Mouse (Mus musculus) midbrain, embryonic 15.5 days (tissue): ENCODE results near the gene Krtap9-5. TPM values are rescaled to one million over a fixed set of nuclear protein-coding genes. Genes with fewer than 3 reads are reported as not detected.

Experiments
- ATAC-seq: fragments of 200-750 bp; cut with Nextera tagmentation; replicated peaks from 2 replicates; pipeline ENCODE4 v1.8.0; 2017; ENCODE audit warnings: moderate TSS enrichment
- H3K27ac ChIP-seq: fragments of 300-500 bp; sonication (generic); 2 replicates; pipeline ENCODE4 v1.5.1; 2015; ENCODE audit warnings: mild to moderate bottlenecking, inconsistent platforms
- H3K27me3 ChIP-seq: fragments of 300-500 bp; sonication (generic); replicated peaks from 2 replicates; pipeline ENCODE4 v1.6.1; 2015; ENCODE audit warnings: inconsistent platforms
- H3K36me3 ChIP-seq: fragments of 300-500 bp; sonication (generic); replicated peaks from 2 replicates; pipeline ENCODE4 v1.6.1; 2015; ENCODE audit warnings: inconsistent platforms
- H3K4me1 ChIP-seq: fragments of 300-500 bp; sonication (generic); 2 replicates; pipeline ENCODE4 v1.6.1; 2015; ENCODE audit warnings: inconsistent platforms
- H3K4me2 ChIP-seq: fragments of 300-500 bp; sonication (generic); 2 replicates; pipeline ENCODE4 v1.6.1; 2015; ENCODE audit warnings: inconsistent platforms, mild to moderate bottlenecking, moderate library complexity
- H3K4me3 ChIP-seq: fragments of 300-500 bp; sonication (generic); 2 replicates; pipeline ENCODE4 v1.5.1; 2015; ENCODE audit warnings: mild to moderate bottlenecking, inconsistent platforms
- H3K9ac ChIP-seq: fragments of 300-500 bp; sonication (generic); 2 replicates; pipeline ENCODE4 v1.6.1; 2015; ENCODE audit warnings: mild to moderate bottlenecking, inconsistent platforms
- H3K9me3 ChIP-seq: fragments of 300-500 bp; sonication (generic); 2 replicates; pipeline ENCODE4 v1.6.1; 2016; ENCODE audit warnings: inconsistent platforms
- WGBS: fragments of 180-500 bp; shearing (Covaris S2); methylation state at CpG from one replicate; pipeline ENCODE4 v1.1.7; 2015; ENCODE audit warnings: mixed read lengths; 5-methylcytosine and 5-hydroxymethylcytosine counted together
- polyA plus RNA-seq: library from polyadenylated mRNA; unstranded; fragments of >200 nt; fragmentation: Nextera tagmentation; extraction: Ambion mirVana; gene quantifications from 2 replicates; pipeline ENCODE4 v1.2.1, GENCODE M21; 2015

Gene Krtap9-5
- not detected in 2 replicates for polyA plus RNA-seq

DNA sequence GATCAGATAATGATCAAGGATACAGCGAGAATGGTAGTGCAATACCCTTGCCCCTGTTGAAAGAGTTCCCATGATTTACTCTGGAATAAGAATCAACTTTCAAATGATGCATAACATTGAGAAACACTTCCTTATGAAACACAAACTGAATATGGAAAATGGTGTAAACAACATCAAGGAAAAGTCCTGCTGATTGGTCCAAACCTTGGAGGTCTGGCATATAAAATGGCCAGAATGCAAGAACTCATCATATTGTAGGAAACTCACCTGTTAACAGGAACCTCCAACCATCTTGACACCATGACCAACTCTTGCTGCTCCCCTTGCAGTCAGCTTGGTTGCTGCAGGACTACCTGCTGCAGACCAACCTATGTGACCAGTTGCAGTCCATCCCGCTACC lies at the start of gene Krtap9-5:
Gene Krtap9-5, plus strand, starts transcription at position 301 of the 400 bp plus-strand sequence.
- H3K27me3 ChIP-seq, result no peaks in the 10 kb centered on the region
- H3K4me1 ChIP-seq, result no peaks in the 10 kb centered on the region
- no peak for ATAC-seq
- H3K4me2 ChIP-seq, result no peak within 1 kb of the TSS
- WGBS, result 92% methylated on average over 2 of the region's 2 CpGs
- no peak within 1 kb of the TSS for H3K9ac ChIP-seq
- no peak within 1 kb of the TSS for H3K27ac ChIP-seq
- no peaks in the 10 kb centered on the region for H3K9me3 ChIP-seq
- H3K36me3 ChIP-seq, result no peaks in the 10 kb centered on the region
- no peak within 1 kb of the TSS for H3K4me3 ChIP-seq

DNA sequence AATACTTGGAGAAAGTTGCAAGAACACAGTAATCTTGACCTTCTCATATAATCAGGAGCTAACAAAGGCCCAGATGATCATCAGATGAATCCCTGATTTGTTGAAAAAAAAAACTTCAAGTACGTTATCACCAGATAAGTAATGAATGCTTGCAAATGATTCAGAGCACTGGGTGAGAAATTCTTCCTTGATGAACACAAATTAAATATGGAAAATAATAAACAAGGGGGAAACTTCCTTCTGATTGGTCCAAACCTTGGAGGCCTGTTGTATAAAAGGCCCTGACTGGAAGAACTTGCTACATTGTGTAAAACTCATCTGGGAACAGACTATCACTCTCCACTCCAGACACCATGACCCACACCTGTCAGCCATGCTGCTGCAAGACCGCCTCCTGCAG lies 40.7 kb upstream of the Krtap9-5 start, which contains the start of gene Krtap31-1:
Gene Krtap31-1, plus strand, starts transcription at position 301 of the 400 bp plus-strand sequence.
- no peak within 1 kb of the TSS for H3K4me3 ChIP-seq
- no peak within 1 kb of the TSS for H3K27ac ChIP-seq
- no peaks in the 10 kb centered on the region for H3K4me1 ChIP-seq
- no peaks in the 10 kb centered on the region for H3K27me3 ChIP-seq
- H3K36me3 ChIP-seq, result no peaks in the 10 kb centered on the region
- ATAC-seq, result no peak
- H3K4me2 ChIP-seq, result no peak within 1 kb of the TSS
- H3K9me3 ChIP-seq, result no peaks in the 10 kb centered on the region
- no peak within 1 kb of the TSS for H3K9ac ChIP-seq
- WGBS, result 91% methylated on average over 2 of the region's 2 CpGs

DNA sequence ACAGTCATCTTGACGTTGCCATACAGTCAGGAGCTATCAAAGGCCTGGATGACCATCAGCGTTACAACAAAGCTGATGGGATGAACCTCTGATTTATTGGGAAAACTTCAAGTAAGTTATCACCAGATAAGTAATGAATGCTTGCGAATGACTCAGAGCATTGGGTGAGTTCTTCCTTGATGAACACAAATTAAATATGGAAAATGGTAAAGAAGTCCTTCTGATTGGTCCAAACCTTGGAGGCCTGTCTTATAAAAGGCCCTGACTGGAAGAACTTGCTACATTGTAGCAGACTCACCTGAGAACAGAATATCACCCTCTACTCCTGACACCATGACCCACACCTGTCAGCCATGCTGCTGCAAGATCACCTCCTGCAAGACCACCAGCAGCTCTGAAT lies 33.8 kb upstream of the Krtap9-5 start, which contains the start of gene Gm11565:
Gene Gm11565, plus strand, starts transcription at position 301 of the 400 bp plus-strand sequence.
- Histone ChIP-seq H3K27ac (no peak within 1 kb of the TSS), H3K4me1 (no peaks in the 10 kb centered on the region), H3K27me3 (no peaks in the 10 kb centered on the region), H3K4me2 (no peak within 1 kb of the TSS), H3K36me3 (no peaks in the 10 kb centered on the region), H3K9ac (no peak within 1 kb of the TSS), H3K4me3 (no peak within 1 kb of the TSS), H3K9me3 (no peaks in the 10 kb centered on the region)
- WGBS, result 89% methylated on average over 3 of the region's 3 CpGs
- no peak for ATAC-seq

DNA sequence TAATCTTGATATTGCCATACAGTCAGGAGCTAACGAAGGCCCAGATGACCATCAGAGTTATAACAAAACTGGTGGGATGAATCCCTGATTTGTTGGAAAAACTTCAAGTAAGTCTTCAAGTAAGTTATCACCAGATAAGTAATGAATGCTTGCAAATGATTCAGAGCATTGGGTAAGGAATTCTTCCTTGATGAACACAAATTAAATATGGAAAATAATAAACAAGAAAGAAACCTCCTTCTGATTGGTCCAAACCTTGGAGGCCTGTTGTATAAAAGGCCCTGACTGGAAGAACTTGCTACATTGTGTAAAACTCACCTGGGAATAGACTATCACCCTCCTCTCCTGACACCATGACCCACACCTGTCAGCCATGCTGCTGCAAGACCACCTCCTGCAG lies 12.3 kb upstream of the Krtap9-5 start, which contains the start of gene Krtap31-2:
Gene Krtap31-2, plus strand, starts transcription at position 301 of the 400 bp plus-strand sequence.
- no peak within 1 kb of the TSS for H3K9ac ChIP-seq
- H3K36me3 ChIP-seq, result no peaks in the 10 kb centered on the region
- H3K4me3 ChIP-seq, result no peak within 1 kb of the TSS
- no peaks in the 10 kb centered on the region for H3K9me3 ChIP-seq
- no peak within 1 kb of the TSS for H3K4me2 ChIP-seq
- 84% methylated on average over 1 of the region's 1 CpGs for WGBS
- H3K4me1 ChIP-seq, result no peaks in the 10 kb centered on the region
- H3K27me3 ChIP-seq, result no peaks in the 10 kb centered on the region
- no peak for ATAC-seq
- H3K27ac ChIP-seq, result no peak within 1 kb of the TSS

DNA sequence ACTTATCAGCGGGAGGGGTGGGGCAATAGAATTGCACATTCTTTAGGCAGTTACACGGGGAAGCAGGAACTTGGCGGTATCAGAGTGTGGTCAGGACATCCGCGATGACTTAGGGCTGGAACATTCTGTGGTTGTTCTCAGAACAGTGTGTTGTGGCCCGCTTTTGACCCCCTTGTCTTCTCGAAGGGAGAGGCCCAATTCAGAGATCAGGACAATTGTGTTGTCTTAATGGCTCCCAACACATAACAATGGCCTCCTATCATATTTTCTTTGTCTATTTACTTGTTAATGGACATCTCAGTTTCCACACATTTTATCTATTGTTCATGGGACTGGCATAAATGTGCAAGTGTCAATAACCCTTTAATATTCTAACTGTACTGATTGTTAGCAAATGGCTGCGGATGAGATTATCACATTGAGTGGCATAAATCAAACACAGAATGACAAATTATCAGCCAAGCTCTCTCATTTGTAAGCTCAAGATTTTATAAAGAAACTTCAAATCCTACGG lies 10.5 kb upstream of the Krtap9-5 start:
- 90% methylated on average over 9 of the region's 9 CpGs for WGBS
- Histone ChIP-seq H3K4me2 (no peak overlapping the region), H3K9ac (no peak overlapping the region), H3K4me1 (no peaks in the 10 kb centered on the region), H3K9me3 (no peaks in the 10 kb centered on the region), H3K36me3 (no peaks in the 10 kb centered on the region), H3K4me3 (no peak overlapping the region), H3K27me3 (no peaks in the 10 kb centered on the region), H3K27ac (no peak overlapping the region)
- ATAC-seq, result no peak

DNA sequence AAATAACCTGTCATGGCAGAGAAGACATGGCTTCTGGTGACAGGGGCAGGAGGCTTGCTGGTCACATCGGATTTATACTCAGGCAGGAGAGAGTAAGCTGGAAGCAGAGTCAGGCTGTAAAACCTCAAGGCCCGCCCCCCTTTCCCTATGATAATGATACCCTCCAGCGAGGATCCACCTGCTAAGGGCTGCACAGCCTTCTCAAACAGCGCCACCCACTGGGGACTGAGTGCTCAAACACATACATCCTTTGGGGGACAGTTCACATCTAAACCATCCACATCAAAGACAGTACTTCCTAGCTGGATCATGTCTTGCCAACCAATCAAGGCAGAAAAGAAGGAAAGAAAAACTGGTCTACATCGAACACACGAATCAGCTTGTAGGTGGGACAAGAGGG lies 15.9 kb downstream of the Krtap9-5 start:
- no peak overlapping the region for H3K4me2 ChIP-seq
- ATAC-seq, result no peak
- no peaks in the 10 kb centered on the region for H3K36me3 ChIP-seq
- no peaks in the 10 kb centered on the region for H3K27me3 ChIP-seq
- H3K9me3 ChIP-seq, result no peaks in the 10 kb centered on the region
- no peaks in the 10 kb centered on the region for H3K4me1 ChIP-seq
- H3K4me3 ChIP-seq, result no peak overlapping the region
- WGBS, result 51% methylated on average over 6 of the region's 6 CpGs
- H3K27ac ChIP-seq, result no peak overlapping the region
- H3K9ac ChIP-seq, result no peak overlapping the region

DNA sequence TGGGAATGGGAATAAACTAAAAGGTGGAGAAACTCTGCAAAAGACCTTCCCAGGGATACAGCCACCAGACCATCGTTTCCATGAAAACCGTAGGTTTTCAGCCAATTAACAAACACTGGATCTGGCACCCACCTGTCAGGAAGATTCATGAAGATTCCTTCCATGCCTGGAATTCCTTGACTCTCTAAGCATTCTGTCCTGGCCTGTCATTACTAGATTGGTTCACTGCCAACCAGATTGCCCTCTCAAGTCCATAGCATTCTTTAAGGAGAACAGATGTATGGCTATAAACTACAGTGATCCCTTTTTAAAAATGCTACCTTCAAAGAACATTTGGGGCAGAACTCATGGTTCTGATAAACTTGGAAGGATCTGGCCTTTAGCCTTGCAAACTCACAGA lies 17.7 kb downstream of the Krtap9-5 start:
- Histone ChIP-seq H3K4me2 (no peak overlapping the region), H3K9me3 (no peaks in the 10 kb centered on the region), H3K27ac (no peak overlapping the region), H3K4me1 (no peaks in the 10 kb centered on the region), H3K36me3 (no peaks in the 10 kb centered on the region), H3K4me3 (no peak overlapping the region), H3K27me3 (no peaks in the 10 kb centered on the region), H3K9ac (no peak overlapping the region)
- 86% methylated on average over 2 of the region's 2 CpGs for WGBS
- no peak for ATAC-seq

DNA sequence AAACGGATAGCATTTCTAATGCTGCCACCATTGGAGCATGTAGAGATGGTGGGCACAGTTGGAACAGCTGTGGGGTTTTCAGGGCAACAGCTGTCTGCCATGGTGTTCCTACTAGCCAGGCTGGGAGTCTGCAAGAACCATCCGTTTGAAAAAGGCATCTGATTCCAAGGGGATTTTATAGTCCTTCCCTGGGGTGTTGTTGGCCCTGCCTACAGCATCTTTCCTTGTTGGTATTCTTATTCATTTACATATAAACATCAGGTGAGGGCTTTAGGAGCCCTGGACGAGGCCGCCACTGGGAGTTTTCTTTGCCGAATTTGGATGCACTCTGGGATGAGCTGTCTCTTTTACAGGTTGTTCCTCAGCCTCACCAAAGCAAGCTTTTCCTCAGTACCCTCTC lies 30.7 kb downstream of the Krtap9-5 start, which contains the start of gene Krtap29-1:
Gene Krtap29-1, minus strand, starts transcription at position 101 of the 400 bp plus-strand sequence.
- no peaks in the 10 kb centered on the region for H3K36me3 ChIP-seq
- no peaks in the 10 kb centered on the region for H3K27me3 ChIP-seq
- ATAC-seq, result no peak
- no peak within 1 kb of the TSS for H3K4me3 ChIP-seq
- H3K9ac ChIP-seq, result no peak within 1 kb of the TSS
- H3K9me3 ChIP-seq, result 0 out of 2 replicates have a peak, but pooled peaks cover under 1% of the 10 kb centered on the region
- no peak within 1 kb of the TSS for H3K4me2 ChIP-seq
- 76% methylated on average over 5 of the region's 5 CpGs for WGBS
- no peak within 1 kb of the TSS for H3K27ac ChIP-seq
- no peaks in the 10 kb centered on the region for H3K4me1 ChIP-seq

DNA sequence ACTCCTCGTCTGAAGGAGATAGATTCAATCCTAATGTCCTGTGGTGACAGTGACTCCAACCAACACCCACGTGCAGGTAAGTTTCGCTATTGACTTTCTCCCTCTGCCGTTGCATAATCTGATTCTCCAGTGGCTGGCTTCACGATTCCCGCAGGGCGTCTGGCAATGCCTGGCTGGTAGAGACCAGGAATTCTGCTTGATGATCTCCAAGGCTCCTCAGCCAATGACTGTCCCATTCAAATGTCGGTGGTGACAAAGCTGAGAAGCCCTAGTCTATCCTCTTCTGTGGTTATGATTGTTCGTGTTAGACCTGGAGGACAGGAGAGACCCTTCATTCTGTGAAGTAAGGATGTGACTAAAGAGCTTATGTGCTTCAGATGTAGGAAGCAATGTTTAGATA lies 34.5 kb downstream of the Krtap9-5 start:
- ATAC-seq, result no peak
- Histone ChIP-seq H3K4me1 (no peaks in the 10 kb centered on the region), H3K27me3 (no peaks in the 10 kb centered on the region), H3K9ac (no peak overlapping the region), H3K9me3 (no peaks in the 10 kb centered on the region), H3K36me3 (no peaks in the 10 kb centered on the region), H3K4me2 (no peak overlapping the region), H3K27ac (no peak overlapping the region), H3K4me3 (no peak overlapping the region)
- 87% methylated on average over 9 of the region's 9 CpGs for WGBS

DNA sequence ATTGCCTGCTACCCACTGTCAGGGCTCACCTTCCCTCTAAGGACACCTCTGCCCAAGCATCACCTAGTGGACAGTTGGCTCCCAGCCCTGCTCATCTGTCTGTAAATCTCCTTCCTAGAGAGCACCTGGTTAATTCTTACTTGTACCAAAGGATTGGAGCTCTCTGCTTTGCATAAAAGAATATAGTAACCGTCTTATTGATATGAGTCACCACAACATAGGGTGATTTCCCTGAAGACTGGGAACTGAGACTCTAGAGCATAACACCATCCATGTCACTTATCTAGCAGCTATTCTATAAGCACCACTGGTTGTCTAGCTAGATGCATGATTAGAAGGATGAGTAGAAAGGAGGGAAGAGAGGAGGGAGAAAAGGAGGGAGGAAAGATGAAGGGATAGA lies 35.2 kb downstream of the Krtap9-5 start:
- Histone ChIP-seq H3K27me3 (no peaks in the 10 kb centered on the region), H3K4me3 (no peak overlapping the region), H3K9me3 (no peaks in the 10 kb centered on the region), H3K27ac (no peak overlapping the region), H3K9ac (no peak overlapping the region), H3K4me1 (no peaks in the 10 kb centered on the region), H3K4me2 (no peak overlapping the region), H3K36me3 (no peaks in the 10 kb centered on the region)
- ATAC-seq, result no peak
- WGBS, result 94% methylated on average over 1 of the region's 1 CpGs

DNA sequence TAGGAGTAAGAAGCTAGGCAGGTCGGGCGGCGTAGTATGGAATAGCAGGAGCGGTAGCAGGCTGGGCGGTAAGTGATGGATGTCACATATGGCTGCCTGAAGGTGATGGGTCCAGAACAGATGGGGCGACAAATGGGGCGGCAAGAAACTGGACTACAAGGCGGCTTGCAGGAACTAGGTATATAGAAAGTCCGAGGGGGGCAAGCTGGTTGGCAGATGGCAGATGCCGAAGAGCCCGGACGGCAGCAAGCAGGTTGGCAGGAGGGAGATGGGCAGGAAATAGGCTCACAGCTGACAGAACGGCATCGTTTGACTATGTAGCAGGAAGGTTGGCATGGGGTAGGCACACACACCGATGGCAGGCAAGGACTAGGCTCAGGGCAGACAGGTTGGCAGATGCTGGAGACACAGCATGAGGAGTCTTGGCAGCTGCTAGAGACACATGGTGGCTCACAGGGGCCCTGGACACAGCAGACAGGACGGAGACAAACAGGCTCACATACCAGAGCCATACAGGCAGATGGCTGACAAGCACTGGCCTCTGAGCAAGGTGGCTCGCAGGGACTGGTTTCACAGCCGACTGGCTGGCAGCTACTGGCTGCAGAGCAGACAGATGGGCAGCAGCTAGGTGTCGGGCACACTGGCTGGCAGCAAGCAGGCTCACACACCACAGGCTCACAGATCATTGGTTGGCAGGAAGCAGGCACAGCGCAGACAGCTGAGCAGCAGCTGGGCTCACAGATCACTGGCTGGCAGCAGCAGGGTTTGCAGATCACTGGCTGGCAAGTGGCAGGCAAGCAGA lies 37.2 kb downstream of the Krtap9-5 start:
- peak; percentile 74 for ATAC-seq
- Histone ChIP-seq H3K9me3 (no peaks in the 10 kb centered on the region), H3K4me3 (no peak overlapping the region), H3K36me3 (no peaks in the 10 kb centered on the region), H3K27ac (peak overlapping the region; percentile 60; the same call in 1 of the 2 replicates), H3K9ac (no peak overlapping the region), H3K4me1 (no peaks in the 10 kb centered on the region), H3K27me3 (no peaks in the 10 kb centered on the region), H3K4me2 (no peak overlapping the region)
- 80% methylated on average over 20 of the region's 20 CpGs for WGBS

DNA sequence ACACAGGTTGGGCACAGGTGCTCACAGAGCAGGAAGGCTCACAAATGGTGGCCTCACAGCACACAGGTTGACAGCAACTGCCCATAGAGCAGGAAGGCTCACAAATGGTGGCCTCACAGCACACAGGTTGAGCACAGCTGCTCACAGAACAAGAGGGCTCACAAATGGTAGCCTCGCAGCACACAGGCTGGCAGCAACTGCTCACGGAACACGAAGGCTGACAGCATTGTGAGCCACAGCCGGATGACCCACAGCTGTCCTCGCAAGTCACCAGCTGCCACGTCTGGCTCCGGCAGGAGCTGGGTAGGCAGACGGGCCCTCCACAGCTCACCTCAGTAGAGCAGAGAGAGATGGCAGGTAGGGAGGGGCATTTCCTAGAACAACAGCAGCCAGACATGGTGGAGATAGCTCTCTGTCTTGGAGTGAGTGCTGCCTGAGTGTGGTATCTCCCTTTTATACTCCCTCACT lies 37.9 kb downstream of the Krtap9-5 start, which contains the start of gene Krtap16-1:
Gene Krtap16-1, minus strand, starts transcription at position 418 of the 468 bp plus-strand sequence.
- Histone ChIP-seq H3K9ac (no peak within 1 kb of the TSS), H3K9me3 (no peaks in the 10 kb centered on the region), H3K4me2 (no peak within 1 kb of the TSS), H3K27me3 (no peaks in the 10 kb centered on the region), H3K4me3 (no peak within 1 kb of the TSS), H3K36me3 (no peaks in the 10 kb centered on the region), H3K4me1 (no peaks in the 10 kb centered on the region), H3K27ac (peak within 1 kb of the TSS; percentile 60)
- ATAC-seq, result no peak
- 87% methylated on average over 8 of the region's 8 CpGs for WGBS
